ENCODE assay signal across 8 mouse cellular contexts in the genomic region with DNA sequence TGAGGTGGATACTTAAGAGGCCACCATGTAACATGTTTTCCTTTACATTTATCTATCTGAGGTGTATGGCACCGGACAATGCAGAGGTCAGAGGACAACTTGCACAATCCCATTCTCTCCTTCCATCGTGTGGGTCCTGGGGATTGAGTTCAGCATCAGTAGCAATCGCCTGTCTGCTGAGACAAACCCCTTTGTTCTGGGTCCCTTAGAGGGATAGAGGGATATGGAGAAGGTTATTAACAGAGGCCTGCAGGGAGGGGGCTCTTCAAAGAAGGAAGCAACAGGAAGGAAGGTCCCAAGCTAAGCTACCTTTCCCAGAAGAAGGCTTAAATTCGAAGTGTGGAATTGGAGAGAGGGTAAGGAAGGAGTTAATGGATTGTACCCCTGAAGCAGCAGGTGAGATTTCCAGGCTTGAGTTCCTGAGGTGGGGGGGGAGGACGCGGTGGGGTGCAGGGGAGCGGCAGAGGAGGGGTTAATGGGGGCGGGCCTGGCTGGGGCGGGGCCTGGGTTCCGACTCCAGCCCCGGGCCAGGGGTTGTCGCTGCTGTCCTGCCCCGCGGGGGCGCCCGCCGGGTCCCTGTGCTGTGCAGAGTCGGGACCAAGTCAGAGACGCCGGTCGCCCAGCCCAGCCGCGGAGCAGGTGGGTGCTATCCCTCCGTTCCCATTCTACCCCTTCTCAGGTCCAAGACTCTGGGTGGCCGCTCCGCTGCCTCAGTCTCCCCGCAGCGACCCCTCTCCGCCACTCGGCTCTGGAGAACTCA. TPM values are rescaled to one million over a fixed set of nuclear protein-coding genes. Genes with fewer than 3 reads are reported as not detected.
DNase-seq lines count a peak whose midpoint lies in the region; ATAC-seq and TF ChIP-seq lines count a peak whose summit lies in the region.

Gpr4 (plus strand) TSS at position 543 of the 760 bp plus-strand sequence.

- intact Hi-C loops in gastrocnemius, adult 2 months (cut with DNase I) = no loop called here

- peak; percentile 67; the same call in 1 of the 2 replicates for ATAC-seq in heart, embryonic 15.5 days (replicated peaks; ENCODE audit: insufficient number of reproducible peaks, insufficient read depth, low FRiP score, low read depth)

- peaks cover 9% of the 10 kb centered on the region for H3K27me3 ChIP-seq in heart, embryonic 15.5 days
- H3K27me3 ChIP-seq in limb, embryonic 10.5 days (ENCODE audit: low read depth, poor library complexity, severe bottlenecking) = no peaks in the 10 kb centered on the region
- peaks cover 21% of the 10 kb centered on the region for H3K27me3 ChIP-seq in midbrain, embryonic 10.5 days (ENCODE audit: low read depth, poor library complexity, severe bottlenecking)

- peak within 1 kb of the TSS; percentile 59 for H3K9ac ChIP-seq in heart, embryonic 15.5 days

- H3K36me3 ChIP-seq in heart, embryonic 15.5 days = no peaks in the 10 kb centered on the region
- no peaks in the 10 kb centered on the region for H3K36me3 ChIP-seq in limb, embryonic 10.5 days
- no peaks in the 10 kb centered on the region for H3K36me3 ChIP-seq in midbrain, embryonic 10.5 days

- peak within 1 kb of the TSS; percentile 83 for H3K27ac ChIP-seq in gastrocnemius, adult 2 months
- H3K27ac ChIP-seq in heart, embryonic 15.5 days = 0 out of 2 replicates have a peak within 1 kb of the TSS, but pooled peaks have one; percentile 7
- peak within 1 kb of the TSS; percentile 83 for H3K27ac ChIP-seq in limb, embryonic 10.5 days
- peak within 1 kb of the TSS; percentile 50 for H3K27ac ChIP-seq in midbrain, embryonic 10.5 days (replicated peaks)

- H3K4me2 ChIP-seq in heart, embryonic 15.5 days = peak within 1 kb of the TSS; percentile 86

- peaks cover 24% of the 10 kb centered on the region for H3K4me1 ChIP-seq in heart, embryonic 15.5 days (replicated peaks)
- H3K4me1 ChIP-seq in limb, embryonic 10.5 days = peaks cover 59% of the 10 kb centered on the region
- peaks cover 29% of the 10 kb centered on the region for H3K4me1 ChIP-seq in midbrain, embryonic 10.5 days

- no peaks in the 10 kb centered on the region for H3K9me3 ChIP-seq in heart, embryonic 15.5 days (replicated peaks)
- H3K9me3 ChIP-seq in limb, embryonic 10.5 days (replicated peaks) = no peaks in the 10 kb centered on the region
- H3K9me3 ChIP-seq in midbrain, embryonic 10.5 days (replicated peaks) = 0 out of 2 replicates have a peak, but pooled peaks cover 5% of the 10 kb centered on the region

- peak; percentile 40 for TF ChIP-seq CTCF in gastrocnemius, adult 2 months (IDR thresholded peaks at IDR 0.05)

- peak within 1 kb of the TSS; percentile 74 for H3K4me3 ChIP-seq in gastrocnemius, adult 2 months
- peak within 1 kb of the TSS; percentile 55 for H3K4me3 ChIP-seq in heart, embryonic 15.5 days
- peak within 1 kb of the TSS; percentile 67 for H3K4me3 ChIP-seq in limb, embryonic 10.5 days
- H3K4me3 ChIP-seq in midbrain, embryonic 10.5 days = peak within 1 kb of the TSS; percentile 58

- peak; percentile 68 for DNase-seq in gastrocnemius, adult 2 months
- DNase-seq in gastrocnemius, adult 18-20 months (ENCODE audit: low spot score) = no peak
- DNase-seq in embryo, embryonic 10 days (ENCODE audit: low spot score) = peak; percentile 47
- DNase-seq in limb, embryonic 10.5 days (ENCODE audit: low spot score) = peak; percentile 83
- peak; percentile 64 for DNase-seq in midbrain, embryonic 10.5 days (ENCODE audit: low spot score)
- no peak for DNase-seq in MN1 (ENCODE audit: low spot score)
- DNase-seq in ovary, postnatal 10 days (ENCODE audit: low spot score) = no peak

- 2% methylated on average over 30 of the region's 30 CpGs for WGBS in heart, embryonic 15.5 days
- 4% methylated on average over 27 of the region's 30 CpGs for WGBS in limb, embryonic 10.5 days
- WGBS in midbrain, embryonic 10.5 days = 2% methylated on average over 29 of the region's 30 CpGs

RNA-seq across cellular contexts. Expression of gene Gpr4, which starts in this region (rescaled TPM):
- 1 to 10 TPM; 1.9 to 2.9 TPM for total RNA-seq in gastrocnemius, adult 2 months (2021)
- total RNA-seq in gastrocnemius, adult 18-20 months (2021) = 1 to 10 TPM; 1.3 to 3.3 TPM
- polyA plus RNA-seq in heart, embryonic 15.5 days (2015; fragmentation: Nextera tagmentation; extraction: Ambion mirVana) = 2.1 and 2.2 TPM in 2 replicates
- 6.5 and 8.5 TPM in 2 replicates for polyA plus RNA-seq in limb, embryonic 10.5 days (2016; fragmentation: Nextera tagmentation; extraction: Ambion mirVana)
- 2.4 and 2.6 TPM in 2 replicates for polyA plus RNA-seq in midbrain, embryonic 10.5 days (2016; fragmentation: Nextera tagmentation; extraction: Ambion mirVana)

Comparison
In these comparisons a context has a peak if more than half of its experiments do, and no peak if none do; other contexts are left out.
1. DNase-seq: peak in gastrocnemius, adult 2 months (single experiment), embryo, embryonic 10 days (single experiment), limb, embryonic 10.5 days (single experiment) and midbrain, embryonic 10.5 days (single experiment); none in gastrocnemius, adult 18-20 months (single experiment), MN1 (single experiment) and ovary, postnatal 10 days (single experiment).
2. H3K27ac ChIP-seq: peak in every context shown above with its lines; median percentile 83 in gastrocnemius, adult 2 months; 83 in limb, embryonic 10.5 days; 50 in midbrain, embryonic 10.5 days; 7 in heart, embryonic 15.5 days.
3. Peak in every context shown above with its lines, with median percentiles within 50 percentile points of each other: H3K4me3 ChIP-seq.